7 mouse cellular contexts compared by ENCODE assay signal in genomic region chr2:73213871-73214659, GRCm38 (mm10). TPM values are rescaled to one million over a fixed set of nuclear protein-coding genes. Genes with fewer than 3 reads are reported as not detected.
DNase-seq lines count a peak whose midpoint lies in the region; ATAC-seq lines count a peak whose summit lies in the region.

No protein-coding gene starts in this region.

- peak overlapping the region; percentile 77 for H3K9ac ChIP-seq in embryonic facial prominence, embryonic 11.5 days (replicated peaks; ENCODE audit: low read length)
- peak overlapping the region; percentile 92 for H3K9ac ChIP-seq in midbrain, embryonic 13.5 days (replicated peaks)

- under 1% methylated on average over 67 of the region's 68 CpGs for whole genome bisulfite sequencing in embryonic facial prominence, embryonic 11.5 days
- under 1% methylated on average over 66 of the region's 68 CpGs for WGBS in limb, embryonic 10.5 days
- under 1% methylated on average over 64 of the region's 68 CpGs for WGBS in midbrain, embryonic 13.5 days

- H3K9me3 ChIP-seq in embryonic facial prominence, embryonic 11.5 days (replicated peaks; ENCODE audit: control insufficient read depth, low read length): no peaks in the 10 kb centered on the region
- no peaks in the 10 kb centered on the region for H3K9me3 ChIP-seq in limb, embryonic 10.5 days (replicated peaks)
- no peaks in the 10 kb centered on the region; the same call in 1 of the 2 replicates for H3K9me3 ChIP-seq in midbrain, embryonic 13.5 days

- H3K27me3 ChIP-seq in embryonic facial prominence, embryonic 11.5 days (ENCODE audit: control insufficient read depth, insufficient read depth, low read length): no peaks in the 10 kb centered on the region
- no peaks in the 10 kb centered on the region for H3K27me3 ChIP-seq in limb, embryonic 10.5 days (ENCODE audit: low read depth, poor library complexity, severe bottlenecking)
- H3K27me3 ChIP-seq in midbrain, embryonic 13.5 days: no peaks in the 10 kb centered on the region

- H3K4me3 ChIP-seq in embryonic facial prominence, embryonic 11.5 days (ENCODE audit: low read depth, low read length): peak overlapping the region; percentile 75
- H3K4me3 ChIP-seq in limb, embryonic 10.5 days: peak overlapping the region; percentile 95
- peak overlapping the region; percentile 86 for H3K4me3 ChIP-seq in midbrain, embryonic 13.5 days (replicated peaks)

- ATAC-seq in embryonic facial prominence, embryonic 11.5 days (replicated peaks; ENCODE audit: insufficient number of reproducible peaks, low FRiP score, low TSS enrichment, low read depth): peak; percentile 95
- ATAC-seq in granulocyte monocyte progenitor cell, adult 5-6 weeks (replicated peaks; ENCODE audit: poor library complexity, severe bottlenecking): peak; percentile 98
- ATAC-seq in midbrain, embryonic 13.5 days: peak; percentile 97

- H3K4me2 ChIP-seq in embryonic facial prominence, embryonic 11.5 days (ENCODE audit: low read depth, low read length): peak overlapping the region; percentile 80
- peak overlapping the region; percentile 85 for H3K4me2 ChIP-seq in midbrain, embryonic 13.5 days (replicated peaks)

- no peaks in the 10 kb centered on the region for H3K36me3 ChIP-seq in embryonic facial prominence, embryonic 11.5 days (replicated peaks; ENCODE audit: control insufficient read depth, insufficient read depth, low read depth, low read length)
- H3K36me3 ChIP-seq in limb, embryonic 10.5 days: peaks cover 33% of the 10 kb centered on the region
- no peaks in the 10 kb centered on the region; the same call in 1 of the 2 replicates for H3K36me3 ChIP-seq in midbrain, embryonic 13.5 days

- DNase-seq in adrenal gland, postnatal 14 days: peak; percentile 97
- DNase-seq in embryonic facial prominence, embryonic 11.5 days (ENCODE audit: low spot score): peak; percentile 96
- DNase-seq in kidney, adult 11 months: peak; percentile 91
- peak; percentile 91 for DNase-seq in limb, embryonic 10.5 days (ENCODE audit: low spot score)
- DNase-seq in spleen, adult 12 weeks (ENCODE audit: low spot score): peak; percentile 94

- no peaks in the 10 kb centered on the region; the same call in none of the 2 replicates for H3K4me1 ChIP-seq in embryonic facial prominence, embryonic 11.5 days (ENCODE audit: control insufficient read depth, insufficient read depth, low read length)
- H3K4me1 ChIP-seq in limb, embryonic 10.5 days: peaks cover 23% of the 10 kb centered on the region
- peaks cover 10% of the 10 kb centered on the region for H3K4me1 ChIP-seq in midbrain, embryonic 13.5 days (replicated peaks)

- no peak overlapping the region for H3K27ac ChIP-seq in embryonic facial prominence, embryonic 11.5 days (replicated peaks; ENCODE audit: low read depth, low read length)
- H3K27ac ChIP-seq in limb, embryonic 10.5 days: peak overlapping the region; percentile 91
- H3K27ac ChIP-seq in midbrain, embryonic 13.5 days: peak overlapping the region; percentile 53; the same call in 1 of the 2 replicates

RNA-seq across cellular contexts. Expression of gene Ola1, which starts 4.7 kb away (rescaled TPM):
- 45.0 and 47.3 TPM in 2 replicates for total RNA-seq in adrenal gland, postnatal 14 days (2021)
- 107 and 117 TPM in 2 replicates for polyA plus RNA-seq in embryonic facial prominence, embryonic 11.5 days (2014; fragmentation: Nextera tagmentation; extraction: Ambion mirVana)
- total RNA-seq in granulocyte monocyte progenitor cell, adult 5-6 weeks (2014; fragmentation: Nextera tagmentation): 114 and 138 TPM in 2 replicates
- total RNA-seq in granulocyte monocyte progenitor cell, adult 5-6 weeks (2017): 177 and 178 TPM in 2 replicates
- 107 and 112 TPM in 2 replicates for polyA plus RNA-seq in limb, embryonic 10.5 days (2016; fragmentation: Nextera tagmentation; extraction: Ambion mirVana)
- polyA plus RNA-seq in midbrain, embryonic 13.5 days (2015; fragmentation: Nextera tagmentation; extraction: Ambion mirVana): 80.9 and 96.4 TPM in 2 replicates

RNA-seq across cellular contexts. Expression of gene Sp9, which starts 57.7 kb away (rescaled TPM):
- total RNA-seq in adrenal gland, postnatal 14 days (2021): not detected in 2 replicates
- 0.98 and 1.6 TPM in 2 replicates for polyA plus RNA-seq in embryonic facial prominence, embryonic 11.5 days (2014; fragmentation: Nextera tagmentation; extraction: Ambion mirVana)
- not detected in 2 replicates for total RNA-seq in granulocyte monocyte progenitor cell, adult 5-6 weeks (2014; fragmentation: Nextera tagmentation)
- total RNA-seq in granulocyte monocyte progenitor cell, adult 5-6 weeks (2017): not detected in 2 replicates
- polyA plus RNA-seq in limb, embryonic 10.5 days (2016; fragmentation: Nextera tagmentation; extraction: Ambion mirVana): 0.19 and 0.36 TPM in 2 replicates
- 6.1 and 8.9 TPM in 2 replicates for polyA plus RNA-seq in midbrain, embryonic 13.5 days (2015; fragmentation: Nextera tagmentation; extraction: Ambion mirVana)
